Mouse (Mus musculus): ENCODE results near the gene Carnmt1.
A peak's percentile ranks its signal among the peaks of the same experiment; 100 is the strongest.

DNA sequence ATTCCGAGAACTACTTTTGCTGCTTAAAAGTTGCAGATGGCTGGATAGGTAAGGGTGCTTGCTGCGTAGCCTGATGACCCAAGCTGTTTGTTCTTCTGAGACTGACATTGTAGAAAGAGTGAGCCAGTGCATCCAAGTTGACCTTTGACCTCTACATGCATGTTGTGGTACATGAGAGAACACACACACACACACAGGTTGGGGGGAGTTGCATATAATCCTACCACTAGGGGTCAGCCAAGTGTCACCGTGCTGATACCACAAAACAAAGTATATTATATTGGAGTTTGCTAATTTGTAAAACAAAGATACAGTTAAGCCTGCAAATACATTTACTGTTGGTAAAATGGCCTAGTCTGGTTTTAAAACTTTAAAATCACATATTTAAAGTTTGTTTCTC lies 17.0 kb downstream of the Carnmt1 start:
- TF ChIP-seq CTCF (IDR thresholded peaks at IDR 0.05; ENCODE audit: borderline replicate concordance, insufficient read depth, low read depth, low read length) (peak; percentile 75), POLR2A (IDR thresholded peaks at IDR 0.05; ENCODE audit: borderline replicate concordance, insufficient read depth, low read length) (no peak)

Measured in cerebellum, adult 2 months (tissue).